Mouse (Mus musculus) heart, postnatal 36 days (tissue): ENCODE data around the gene Ptgdr. TPM values are rescaled to one million over a fixed set of nuclear protein-coding genes. Genes with fewer than 3 reads are reported as not detected.
"Not testable (repeated sequence)": the region's sequence is repeated elsewhere in the genome, so short reads cannot be mapped to it uniquely, and the experiment has no call there.

Experiments
- DNase-seq, 2 experiments: peaks; one replicate each; pipeline ENCODE4 v3.0.0; 2021 to 2022
- intact Hi-C: fragments of 180-260 bp; cut with DNase I; formaldehyde crosslinking; loops from one replicate; pipeline ENCODE4 v1.15.1; 2025
- total RNA-seq, 2 experiments: library from RNA; stranded (reverse); gene quantifications; 2 replicates each; pipeline ENCODE4 v1.2.3; 2021

The Ptgdr gene
- not detected for total RNA-seq

GRCm38 (mm10) chr14:44858868-44859613 is at the start of gene Ptgdr:
Gene Ptgdr (minus strand): TSS chr14:44859375.
- intact Hi-C loops: no loop called here
- DNase-seq: no peak

- no peak for DNase-seq
- intact Hi-C loops: no loop called here
Measured at GRCm38 (mm10) chr14:44907774-44908173, 48.6 kb upstream of the Ptgdr start.

- no peak for DNase-seq
- intact Hi-C loops: no loop called here
Measured at GRCm38 (mm10) chr14:44904199-44904598, 45.0 kb upstream of the Ptgdr start.

- DNase-seq, intact Hi-C loops: not testable (repeated sequence)
Measured at GRCm38 (mm10) chr14:44901735-44902134, 42.6 kb upstream of the Ptgdr start.

- intact Hi-C loops: no loop called here
- no peak for DNase-seq
Measured at GRCm38 (mm10) chr14:44891387-44892132, 32.4 kb upstream of the Ptgdr start.

GRCm38 (mm10) chr14:44869686-44870085 is 10.5 kb upstream of the Ptgdr start:
- DNase-seq: no peak
- intact Hi-C loops: no loop called here

GRCm38 (mm10) chr14:44865661-44866060 is 6.5 kb upstream of the Ptgdr start:
- intact Hi-C loops: no loop called here
- DNase-seq: no peak

GRCm38 (mm10) chr14:44863086-44863485 is 3.9 kb upstream of the Ptgdr start:
- DNase-seq: no peak
- intact Hi-C loops: no loop called here

- DNase-seq: no peak
- intact Hi-C loops: no loop called here
Measured at GRCm38 (mm10) chr14:44861161-44861560, 2.0 kb upstream of the Ptgdr start.

GRCm38 (mm10) chr14:44858372-44858771 is 803 bp downstream of the Ptgdr start:
- intact Hi-C loops: no loop called here
- DNase-seq: no peak

GRCm38 (mm10) chr14:44850637-44851036 is 8.5 kb downstream of the Ptgdr start:
- DNase-seq, intact Hi-C loops: not testable (repeated sequence)

GRCm38 (mm10) chr14:44847740-44848139 is 11.4 kb downstream of the Ptgdr start:
- intact Hi-C loops: loop anchor here (2.0 kb wide), 1 partner anchor 131 kb away; no protein-coding TSS in a partner anchor
- no peak for DNase-seq

GRCm38 (mm10) chr14:44846558-44847263 is 12.5 kb downstream of the Ptgdr start:
- intact Hi-C loops: no loop called here

GRCm38 (mm10) chr14:44843768-44844755 is 15.1 kb downstream of the Ptgdr start:
- no peak for DNase-seq
- intact Hi-C loops: no loop called here

More at GRCm38 (mm10) chr14:44846558-44847263, 12.5 kb downstream of the Ptgdr start:
- DNase-seq: no peak

- intact Hi-C loops: no loop called here
- no peak for DNase-seq
Measured at GRCm38 (mm10) chr14:44838685-44839084, 20.5 kb downstream of the Ptgdr start.

- no peak for DNase-seq
- intact Hi-C loops: no loop called here
Measured at GRCm38 (mm10) chr14:44835132-44835531, 24.0 kb downstream of the Ptgdr start.

GRCm38 (mm10) chr14:44834134-44834533 is 25.0 kb downstream of the Ptgdr start:
- DNase-seq, intact Hi-C loops: not testable (repeated sequence)

GRCm38 (mm10) chr14:44833096-44833495 is 26.1 kb downstream of the Ptgdr start:
- intact Hi-C loops: loop anchor here (2.0 kb wide), 1 partner anchor 156 kb away; the partner anchor contains the start of gene Ptger2
- DNase-seq: not testable (repeated sequence)

- DNase-seq: no peak
- intact Hi-C loops: no loop called here
Measured at GRCm38 (mm10) chr14:44827736-44828135, 31.4 kb downstream of the Ptgdr start.
